Comparison of ENCODE assay signal across 8 mouse cellular contexts in genomic region chr1:106425128-106425936, GRCm38 (mm10).
DNase-seq lines count a peak whose midpoint lies in the region; ATAC-seq and TF ChIP-seq lines count a peak whose summit lies in the region.

No protein-coding gene starts in this region.

- no peaks in the 10 kb centered on the region for H3K36me3 ChIP-seq in hindbrain, embryonic 15.5 days
- no peaks in the 10 kb centered on the region for H3K36me3 ChIP-seq in midbrain, embryonic 12.5 days

- intact Hi-C loops in gastrocnemius, adult 2 months (cut with DNase I) = loop anchor here (1.0 to 2.0 kb wide), 2 partner anchors 291 to 393 kb away; no protein-coding TSS in a partner anchor
- intact Hi-C loops in gastrocnemius, postnatal 14 days (cut with DNase I; ENCODE audit: low total_unique reads) = loop anchor here (10.0 kb wide), 2 partner anchors 119 to 389 kb away; no protein-coding TSS in a partner anchor

- H3K27me3 ChIP-seq in hindbrain, embryonic 15.5 days = no peaks in the 10 kb centered on the region
- no peaks in the 10 kb centered on the region for H3K27me3 ChIP-seq in midbrain, embryonic 12.5 days

- H3K9me3 ChIP-seq in hindbrain, embryonic 15.5 days = no peaks in the 10 kb centered on the region
- H3K9me3 ChIP-seq in midbrain, embryonic 12.5 days = no peaks in the 10 kb centered on the region

- H3K27ac ChIP-seq in gastrocnemius, adult 2 months = no peak overlapping the region
- H3K27ac ChIP-seq in hindbrain, embryonic 15.5 days (replicated peaks) = no peak overlapping the region
- no peak overlapping the region for H3K27ac ChIP-seq in midbrain, embryonic 12.5 days (replicated peaks)

- H3K9ac ChIP-seq in hindbrain, embryonic 15.5 days = no peak overlapping the region
- no peak overlapping the region for H3K9ac ChIP-seq in midbrain, embryonic 12.5 days (replicated peaks)

- no peak for DNase-seq in gastrocnemius, adult 2 months
- no peak for DNase-seq in gastrocnemius, postnatal 14 days
- peak; percentile 67 to 72 for DNase-seq in right cerebral cortex, adult 2 months (ENCODE audit: low spot score in 2 of 2)
- no peak for DNase-seq in right cerebral cortex, postnatal 25 days
- DNase-seq in cerebellum, postnatal 10 days = peak; percentile 71 to 82
- no peak for DNase-seq in spleen, postnatal 36 days (ENCODE audit: low spot score in 2 of 2)

- peak; percentile 46; the same call in 1 of the 2 replicates for ATAC-seq in hindbrain, embryonic 15.5 days (ENCODE audit: low FRiP score, low read depth)
- ATAC-seq in midbrain, embryonic 12.5 days (ENCODE audit: low FRiP score, low read depth) = peak; percentile 34; the same call in 1 of the 2 replicates

- H3K4me3 ChIP-seq in gastrocnemius, adult 2 months = peak overlapping the region; percentile 43
- H3K4me3 ChIP-seq in hindbrain, embryonic 15.5 days = no peak overlapping the region
- H3K4me3 ChIP-seq in midbrain, embryonic 12.5 days = no peak overlapping the region

- no peak overlapping the region for H3K4me2 ChIP-seq in hindbrain, embryonic 15.5 days
- no peak overlapping the region for H3K4me2 ChIP-seq in midbrain, embryonic 12.5 days (replicated peaks)

- peak; percentile 76 for TF ChIP-seq CTCF in gastrocnemius, adult 2 months (IDR thresholded peaks at IDR 0.05)

- WGBS in hindbrain, embryonic 15.5 days = 39% methylated on average over 9 of the region's 9 CpGs
- WGBS in midbrain, embryonic 12.5 days = 40% methylated on average over 9 of the region's 9 CpGs

- H3K4me1 ChIP-seq in hindbrain, embryonic 15.5 days (replicated peaks) = 0 out of 2 replicates have a peak, but pooled peaks cover 4% of the 10 kb centered on the region
- no peaks in the 10 kb centered on the region for H3K4me1 ChIP-seq in midbrain, embryonic 12.5 days

Comparison
In these comparisons a context has a peak if more than half of its experiments do, and no peak if none do; other contexts are left out.
1. DNase-seq: peak in right cerebral cortex, adult 2 months (2 of 2) and cerebellum, postnatal 10 days (2 of 2); none in gastrocnemius, adult 2 months (single experiment), gastrocnemius, postnatal 14 days (single experiment), right cerebral cortex, postnatal 25 days (single experiment) and spleen, postnatal 36 days (0 of 2).